22 mouse cellular contexts compared by ENCODE assay signal in the genomic region with DNA sequence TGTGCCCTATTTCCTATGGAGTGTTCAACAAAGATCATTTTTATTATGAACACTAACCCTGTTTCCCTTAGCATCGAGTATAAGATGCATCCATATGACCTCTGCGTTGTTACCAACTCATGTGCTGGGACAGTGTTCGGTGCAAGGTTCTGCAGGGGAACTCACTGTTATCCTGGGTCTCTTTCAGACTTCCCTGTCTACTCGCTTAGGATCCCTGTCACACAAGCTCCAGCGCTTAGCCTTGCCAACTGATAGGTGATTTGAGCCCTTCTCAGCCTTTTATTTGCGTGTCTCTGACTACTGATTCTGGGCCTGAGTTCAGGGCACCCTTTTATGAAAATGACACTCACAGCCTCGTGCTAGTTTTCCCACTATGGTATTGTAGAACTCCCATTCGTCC. TPM values are rescaled to one million over a fixed set of nuclear protein-coding genes. Genes with fewer than 3 reads are reported as not detected.
DNase-seq lines count a peak whose midpoint lies in the region; ATAC-seq lines count a peak whose summit lies in the region.
"Had no signal": no experiment of that assay in that cellular context is flagged by ENCODE, and none has a peak within 500 bp of the region (broad histone marks: within the 10 kb centered on the region; RNA-seq: fewer than 3 reads in every experiment).

No protein-coding gene starts in this region.

- H3K9ac ChIP-seq in heart, embryonic 13.5 days = no peak overlapping the region
- H3K9ac ChIP-seq in kidney, embryonic 15.5 days = no peak overlapping the region
- H3K9ac ChIP-seq in lung, embryonic 15.5 days = no peak overlapping the region
- no peak overlapping the region for H3K9ac ChIP-seq in stomach, embryonic 15.5 days
- H3K9ac ChIP-seq: forebrain, embryonic 13.5 days; forebrain, postnatal 0 days; heart, embryonic 15.5 days; hindbrain, embryonic 13.5 days had no signal

- no peak for ATAC-seq in heart, embryonic 13.5 days (ENCODE audit: extremely low read depth, insufficient number of reproducible peaks, low FRiP score, low TSS enrichment)
- no peak for ATAC-seq in kidney, embryonic 15.5 days (replicated peaks; ENCODE audit: low FRiP score)
- ATAC-seq in lung, embryonic 15.5 days (ENCODE audit: borderline replicate concordance, extremely low read depth, low FRiP score, low TSS enrichment) = no peak
- no peak for ATAC-seq in stomach, embryonic 15.5 days (ENCODE audit: insufficient read depth, low FRiP score, low read depth)
- ATAC-seq: activated CD4-positive, CD25-positive, alpha-beta regulatory T cell, adult 4 months; forebrain, embryonic 13.5 days; forebrain, postnatal 0 days; Patski had no signal

- 0 out of 2 replicates have a peak overlapping the region, but pooled peaks have one; percentile 51 for H3K27ac ChIP-seq in heart, embryonic 13.5 days (replicated peaks)
- H3K27ac ChIP-seq in kidney, embryonic 15.5 days = peak overlapping the region; percentile 92
- H3K27ac ChIP-seq in lung, embryonic 15.5 days = peak overlapping the region; percentile 77
- H3K27ac ChIP-seq in stomach, embryonic 15.5 days = peak overlapping the region; percentile 79; the same call in 1 of the 2 replicates
- H3K27ac ChIP-seq: embryonic facial prominence, embryonic 10.5 days; forebrain, embryonic 13.5 days; hindbrain, embryonic 13.5 days had no signal

- DNase-seq in heart, adult 9 months (ENCODE audit: low spot score in 2 of 2) = no peak
- no peak for DNase-seq in kidney, adult 11 months
- DNase-seq in lung, postnatal 10 days = no peak
- DNase-seq in embryo, embryonic 11 days = no peak
- DNase-seq: adrenal gland, postnatal 25 days; cerebellum, adult 18-20 months; cerebellum, adult 9-11 months; cerebellum, postnatal 36 days; forebrain, postnatal 0 days; gastrocnemius, postnatal 14 days; heart, postnatal 14 days had no signal

- peaks cover 24% of the 10 kb centered on the region for H3K4me1 ChIP-seq in heart, embryonic 13.5 days
- peaks cover 41% of the 10 kb centered on the region for H3K4me1 ChIP-seq in kidney, embryonic 15.5 days
- H3K4me1 ChIP-seq in lung, embryonic 15.5 days = peaks cover 12% of the 10 kb centered on the region; the same call in 1 of the 2 replicates
- peaks cover 6% of the 10 kb centered on the region for H3K4me1 ChIP-seq in stomach, embryonic 15.5 days
- H3K4me1 ChIP-seq: forebrain, embryonic 13.5 days; hindbrain, embryonic 13.5 days had no signal

- H3K4me3 ChIP-seq in heart, embryonic 13.5 days = no peak overlapping the region
- no peak overlapping the region for H3K4me3 ChIP-seq in kidney, embryonic 15.5 days (replicated peaks)
- no peak overlapping the region for H3K4me3 ChIP-seq in lung, embryonic 15.5 days
- H3K4me3 ChIP-seq in stomach, embryonic 15.5 days (replicated peaks) = no peak overlapping the region
- H3K4me3 ChIP-seq: embryonic facial prominence, embryonic 10.5 days; forebrain, embryonic 13.5 days; heart, embryonic 15.5 days; hindbrain, embryonic 13.5 days had no signal

- H3K36me3 ChIP-seq in heart, embryonic 13.5 days = no peaks in the 10 kb centered on the region
- no peaks in the 10 kb centered on the region for H3K36me3 ChIP-seq in kidney, embryonic 15.5 days
- no peaks in the 10 kb centered on the region for H3K36me3 ChIP-seq in lung, embryonic 15.5 days
- no peaks in the 10 kb centered on the region for H3K36me3 ChIP-seq in stomach, embryonic 15.5 days
- H3K36me3 ChIP-seq: embryonic facial prominence, embryonic 10.5 days; heart, embryonic 15.5 days; hindbrain, embryonic 13.5 days had no signal

- no peak overlapping the region for H3K4me2 ChIP-seq in heart, embryonic 13.5 days
- H3K4me2 ChIP-seq in kidney, embryonic 15.5 days = no peak overlapping the region
- H3K4me2 ChIP-seq in lung, embryonic 15.5 days = no peak overlapping the region
- no peak overlapping the region for H3K4me2 ChIP-seq in stomach, embryonic 15.5 days
- H3K4me2 ChIP-seq: forebrain, embryonic 13.5 days; heart, embryonic 15.5 days; hindbrain, embryonic 13.5 days had no signal

- H3K27me3 ChIP-seq in heart, embryonic 13.5 days (replicated peaks) = no peaks in the 10 kb centered on the region; the same call in 1 of the 2 replicates
- H3K27me3 ChIP-seq in kidney, embryonic 15.5 days = no peaks in the 10 kb centered on the region
- H3K27me3 ChIP-seq in lung, embryonic 15.5 days = no peaks in the 10 kb centered on the region
- no peaks in the 10 kb centered on the region for H3K27me3 ChIP-seq in stomach, embryonic 15.5 days (replicated peaks)
- H3K27me3 ChIP-seq: forebrain, embryonic 13.5 days; heart, embryonic 15.5 days; Patski had no signal

- H3K9me3 ChIP-seq in heart, embryonic 13.5 days = no peaks in the 10 kb centered on the region
- H3K9me3 ChIP-seq in kidney, embryonic 15.5 days (replicated peaks) = no peaks in the 10 kb centered on the region
- H3K9me3 ChIP-seq in lung, embryonic 15.5 days = no peaks in the 10 kb centered on the region
- no peaks in the 10 kb centered on the region for H3K9me3 ChIP-seq in stomach, embryonic 15.5 days
- H3K9me3 ChIP-seq: embryonic facial prominence, embryonic 10.5 days; forebrain, embryonic 13.5 days; heart, embryonic 15.5 days; hindbrain, embryonic 13.5 days had no signal

- WGBS in heart, embryonic 13.5 days = 72% methylated on average over 8 of the region's 8 CpGs
- 89% methylated on average over 8 of the region's 8 CpGs for WGBS in kidney, embryonic 15.5 days
- WGBS in lung, embryonic 15.5 days = 78% methylated on average over 8 of the region's 8 CpGs
- WGBS in stomach, embryonic 15.5 days = 85% methylated on average over 8 of the region's 8 CpGs

RNA-seq across cellular contexts. Expression of a gene that starts 24.5 kb away (rescaled TPM):
- polyA plus RNA-seq in heart, embryonic 13.5 days (2015; fragmentation: Nextera tagmentation; extraction: Ambion mirVana) = 16.2 and 18.0 TPM in 2 replicates
- 39.4 and 42.8 TPM in 2 replicates for polyA plus RNA-seq in kidney, embryonic 15.5 days (2015; fragmentation: Nextera tagmentation; extraction: Ambion mirVana)
- polyA plus RNA-seq in lung, embryonic 15.5 days (2015; fragmentation: Nextera tagmentation; extraction: Ambion mirVana) = 40.2 and 43.4 TPM in 2 replicates
- 27.3 and 29.9 TPM in 2 replicates for polyA plus RNA-seq in stomach, embryonic 15.5 days (2015; fragmentation: Nextera tagmentation; extraction: Ambion mirVana)

RNA-seq across cellular contexts. Expression of a gene that starts 26.0 kb away (rescaled TPM):
- 0.60 and 0.66 TPM in 2 replicates for polyA plus RNA-seq in heart, embryonic 13.5 days (2015; fragmentation: Nextera tagmentation; extraction: Ambion mirVana)
- polyA plus RNA-seq in kidney, embryonic 15.5 days (2015; fragmentation: Nextera tagmentation; extraction: Ambion mirVana) = 7.8 TPM in 2 replicates
- polyA plus RNA-seq in lung, embryonic 15.5 days (2015; fragmentation: Nextera tagmentation; extraction: Ambion mirVana) = 2.9 TPM in 2 replicates
- polyA plus RNA-seq in stomach, embryonic 15.5 days (2015; fragmentation: Nextera tagmentation; extraction: Ambion mirVana) = 4.1 and 5.0 TPM in 2 replicates
- polyA plus RNA-seq: activated CD4-positive, CD25-positive, alpha-beta regulatory T cell, adult 4 months; C2C12; forebrain, embryonic 13.5 days; hindbrain, embryonic 13.5 days had no signal

RNA-seq across cellular contexts. Expression of a gene that starts 45.1 kb away (rescaled TPM):
- polyA plus RNA-seq in heart, embryonic 13.5 days (2015; fragmentation: Nextera tagmentation; extraction: Ambion mirVana) = 0.16 and 0.22 TPM in 2 replicates
- 0.14 and 0.34 TPM in 2 replicates for polyA plus RNA-seq in kidney, embryonic 15.5 days (2015; fragmentation: Nextera tagmentation; extraction: Ambion mirVana)
- 0.15 and 0.29 TPM in 2 replicates for polyA plus RNA-seq in lung, embryonic 15.5 days (2015; fragmentation: Nextera tagmentation; extraction: Ambion mirVana)
- 0.39 and 0.44 TPM in 2 replicates for polyA plus RNA-seq in stomach, embryonic 15.5 days (2015; fragmentation: Nextera tagmentation; extraction: Ambion mirVana)

RNA-seq across cellular contexts. Expression of a gene that starts 59.3 kb away (rescaled TPM):
- 1.9 and 2.0 TPM in 2 replicates for polyA plus RNA-seq in heart, embryonic 13.5 days (2015; fragmentation: Nextera tagmentation; extraction: Ambion mirVana)
- 1.7 and 2.4 TPM in 2 replicates for polyA plus RNA-seq in kidney, embryonic 15.5 days (2015; fragmentation: Nextera tagmentation; extraction: Ambion mirVana)
- polyA plus RNA-seq in lung, embryonic 15.5 days (2015; fragmentation: Nextera tagmentation; extraction: Ambion mirVana) = 1.6 and 2.7 TPM in 2 replicates
- polyA plus RNA-seq in stomach, embryonic 15.5 days (2015; fragmentation: Nextera tagmentation; extraction: Ambion mirVana) = 2.3 and 2.5 TPM in 2 replicates
